Mouse (Mus musculus) heart, postnatal 4 days (tissue): ENCODE results near the gene Tmed9. TPM values are rescaled to one million over a fixed set of nuclear protein-coding genes. Genes with fewer than 3 reads are reported as not detected.
A peak's percentile ranks its signal among the peaks of the same experiment; 100 is the strongest.
"Not testable (repeated sequence)": the region's sequence is repeated elsewhere in the genome, so short reads cannot be mapped to it uniquely, and the experiment has no call there.

Experiments
- DNase-seq: peaks from one replicate; pipeline ENCODE4 v3.0.0; 2021
- total RNA-seq, 2 experiments: library from RNA; stranded (reverse); gene quantifications; 2 replicates each; pipeline ENCODE4 v1.2.3; 2021

Tmed9 gene
- total RNA-seq, 2 experiments from 2014 or later = 116 to 121 TPM

GRCm38 (mm10) chr13:55611996-55612395 is 38.5 kb downstream of the Tmed9 start:
- DNase-seq = no peak

- DNase-seq = no peak
Measured at GRCm38 (mm10) chr13:55613471-55613870, 39.9 kb downstream of the Tmed9 start.

GRCm38 (mm10) chr13:55619328-55619727 is 45.8 kb downstream of the Tmed9 start:
- no peak for DNase-seq

- no peak for DNase-seq
Measured at GRCm38 (mm10) chr13:55620275-55620674, 46.7 kb downstream of the Tmed9 start.

- not testable (repeated sequence) for DNase-seq
Measured at GRCm38 (mm10) chr13:55622156-55622648, 48.7 kb downstream of the Tmed9 start.

GRCm38 (mm10) chr13:55622649-55623541 is 49.4 kb downstream of the Tmed9 start, which contains the start of gene Caml:
TSS of gene Caml (plus strand) at chr13:55623005.
- DNase-seq = peak; percentile 90

- DNase-seq = peak; percentile 94
Measured at GRCm38 (mm10) chr13:55634639-55635127, 61.2 kb downstream of the Tmed9 start, which contains the start of gene Ddx46. TSS of gene Ddx46 (plus strand) at chr13:55635027.

- DNase-seq = no peak
Measured at GRCm38 (mm10) chr13:55635146-55635571, 61.6 kb downstream of the Tmed9 start.

GRCm38 (mm10) chr13:55636185-55636983 is 62.9 kb downstream of the Tmed9 start:
- DNase-seq = no peak

GRCm38 (mm10) chr13:55640480-55640879 is 66.9 kb downstream of the Tmed9 start:
- peak; percentile 87 for DNase-seq

GRCm38 (mm10) chr13:55644525-55644924 is 71.0 kb downstream of the Tmed9 start:
- DNase-seq = no peak

Other genes with a start within 250 kb of the Tmed9 start
- 10 to 100 TPM; 18.3 to 20.6 TPM for gene Mxd3, start 243.9 kb upstream of the Tmed9 start, total RNA-seq
- gene Lman2, start 210.9 kb upstream of the Tmed9 start, total RNA-seq = 10 to 100 TPM; 54.1 to 59.3 TPM
- under 1 TPM in 1 of 2 experiments, not detected in 1; 0.70 TPM for gene Rgs14, start 204.0 kb upstream of the Tmed9 start, total RNA-seq
- not detected for gene Slc34a1, start 175.5 kb upstream of the Tmed9 start, total RNA-seq
- not detected for gene Pfn3, start 158.5 kb upstream of the Tmed9 start, total RNA-seq
- not detected for gene F12, start 146.9 kb upstream of the Tmed9 start, total RNA-seq
- gene Grk6, start 128.7 kb upstream of the Tmed9 start, total RNA-seq = 10 to 100 TPM; 29.9 to 31.1 TPM
- 1 to 10 TPM; 2.1 to 2.3 TPM for gene Prr7, start 109.5 kb upstream of the Tmed9 start, total RNA-seq
- 10 to 100 TPM; 64.5 to 66.8 TPM for gene Dbn1, start 85.6 kb upstream of the Tmed9 start, total RNA-seq
- gene Pdlim7, start 60.1 kb upstream of the Tmed9 start, total RNA-seq = 100 to 1,000 TPM; 115 to 119 TPM
- 1 to 10 TPM; 1.0 to 1.1 TPM for gene Dok3, start 44.4 kb upstream of the Tmed9 start, total RNA-seq
- 10 to 100 TPM; 16.9 to 18.5 TPM for gene Ddx41, start 37.1 kb upstream of the Tmed9 start, total RNA-seq
- 10 to 100 TPM; 21.2 to 24.0 TPM for gene Fam193b, start 2.6 kb upstream of the Tmed9 start, total RNA-seq
- 10 to 100 TPM; 12.2 to 12.5 TPM for gene B4galt7, start 26.2 kb downstream of the Tmed9 start, total RNA-seq
- gene Caml, start 49.3 kb downstream of the Tmed9 start, total RNA-seq = 10 to 100 TPM; 16.2 to 17.7 TPM
- 10 to 100 TPM; 33.8 to 34.3 TPM for gene Ddx46, start 61.3 kb downstream of the Tmed9 start, total RNA-seq
- gene B230219D22Rik, start 119.4 kb downstream of the Tmed9 start, total RNA-seq = 10 to 100 TPM; 77.3 to 82.3 TPM
- gene Txndc15, start 140.9 kb downstream of the Tmed9 start, total RNA-seq = 10 to 100 TPM; 35.7 to 36.6 TPM
- gene Pcbd2, start 153.6 kb downstream of the Tmed9 start, total RNA-seq = 10 to 100 TPM; 42.2 to 45.7 TPM
- under 1 TPM in 1 of 2 experiments, not detected in 1; 0.33 TPM for gene Catsper3, start 210.8 kb downstream of the Tmed9 start, total RNA-seq